Mouse (Mus musculus): Measurements from ENCODE around the gene 1300017J02Rik.

DNA sequence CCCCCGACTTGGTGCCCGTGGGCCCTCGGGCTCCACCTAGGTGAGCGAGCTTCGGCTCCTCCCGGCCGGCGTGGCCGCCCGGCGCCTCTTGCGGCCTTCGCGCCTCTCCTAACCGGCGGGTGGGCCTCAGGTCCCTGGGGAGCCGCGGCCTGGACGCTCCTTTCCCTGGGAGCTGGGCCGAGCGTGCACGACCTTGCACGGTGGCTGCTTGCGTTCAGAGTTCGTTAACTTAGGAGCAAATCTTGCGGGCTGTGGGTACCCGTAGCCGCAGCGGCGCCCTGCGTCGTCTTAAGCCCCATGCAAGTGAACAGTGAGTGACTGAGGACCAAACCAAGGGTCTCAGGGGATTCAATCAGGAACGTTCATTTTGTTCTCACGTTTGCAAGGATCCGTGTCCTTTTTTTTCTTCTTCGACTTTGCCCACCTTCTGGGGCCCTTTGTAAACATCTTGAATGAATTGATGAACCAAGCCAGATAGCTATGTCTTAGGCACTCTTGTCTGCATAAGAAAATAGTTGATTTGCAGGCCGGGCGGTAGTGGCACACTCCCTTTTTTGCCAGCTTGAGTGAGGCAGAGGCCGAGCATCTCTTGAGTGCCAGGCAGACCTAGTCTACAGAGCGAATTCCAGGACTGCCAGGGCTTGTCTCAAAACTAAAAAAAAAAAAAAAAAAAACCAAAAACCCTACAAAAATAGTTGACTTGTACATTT lies 605 bp upstream of the 1300017J02Rik start:
- TF ChIP-seq CTCF (IDR thresholded peaks at IDR 0.05; ENCODE audit: low read depth, low read length) (no peak), POLR2A (IDR thresholded peaks at IDR 0.05; ENCODE audit: extremely low read depth, insufficient read depth, low read length) (no peak)
